Mouse (Mus musculus) thymus, postnatal 4 days (tissue): Measurements from ENCODE around the gene Efcab5.
"Not testable (repeated sequence)": the region's sequence is repeated elsewhere in the genome, so short reads cannot be mapped to it uniquely, and the experiment has no call there.

Experiments used
- DNase-seq: peaks from one replicate; pipeline ENCODE4 v3.0.0; 2021

Gene Efcab5

DNA sequence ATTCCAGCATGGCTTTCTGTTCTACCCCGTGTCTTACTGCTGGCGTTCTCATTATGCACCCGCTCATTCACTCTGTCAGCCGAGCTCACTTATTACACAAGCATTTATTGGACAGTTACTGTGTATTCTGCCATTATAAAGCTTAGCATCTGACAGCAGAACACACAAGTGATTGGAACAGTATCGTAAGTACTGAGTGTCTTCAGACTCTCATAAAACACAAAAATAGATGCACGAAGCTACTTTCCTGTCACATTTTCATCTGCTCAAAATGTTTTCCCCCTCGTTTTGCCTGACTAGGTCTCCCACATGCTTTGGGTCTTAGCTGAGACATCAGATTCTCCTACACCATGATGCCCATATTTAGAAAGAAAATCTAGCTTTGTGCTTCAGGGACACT lies 14.2 kb downstream of the Efcab5 start:
- DNase-seq: no peak

DNA sequence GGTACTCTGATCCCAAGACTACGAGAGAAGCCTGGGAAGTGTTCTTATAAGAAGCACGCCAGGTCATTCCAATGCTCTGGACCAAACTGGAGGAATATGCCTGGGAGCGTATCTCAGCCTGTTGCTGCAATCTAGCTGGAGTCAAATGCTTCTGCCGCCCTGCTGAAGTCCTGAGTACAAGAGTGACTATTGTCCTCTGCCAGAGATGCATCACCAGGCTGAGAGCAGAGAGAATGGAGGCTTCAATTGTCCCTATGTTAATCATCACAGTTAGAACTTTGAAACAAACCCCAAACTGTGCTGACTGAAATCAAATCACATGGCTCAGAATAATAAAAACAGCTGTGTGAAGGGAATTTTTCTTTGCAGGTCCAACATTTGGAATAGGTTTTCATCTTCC lies 15.0 kb downstream of the Efcab5 start:
- DNase-seq: no peak

- DNase-seq: no peak
Observed at GRCm38 (mm10) chr11:77160744-77161143, 28.0 kb downstream of the Efcab5 start.

DNA sequence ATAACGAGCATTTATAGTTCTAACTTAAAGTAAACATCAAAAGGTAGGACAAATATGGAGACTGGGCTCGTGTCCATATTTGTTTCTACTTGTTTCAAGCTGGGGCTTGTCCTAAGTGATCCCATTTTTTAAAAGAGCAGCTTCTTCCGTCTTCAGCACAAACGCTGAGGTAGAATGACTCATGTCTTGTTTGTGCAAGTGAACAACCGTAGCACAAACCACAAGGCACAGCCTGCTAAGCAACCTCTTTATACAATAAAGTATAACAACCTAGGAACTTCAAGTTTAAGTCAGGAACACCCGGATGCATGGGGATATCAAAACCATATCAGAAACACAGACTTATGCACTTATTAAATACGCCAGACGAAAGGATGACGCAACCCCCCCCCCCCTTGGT lies 28.4 kb downstream of the Efcab5 start:
- DNase-seq: no peak

- DNase-seq: no peak
Observed at GRCm38 (mm10) chr11:77154214-77154613, 34.6 kb downstream of the Efcab5 start.

DNA sequence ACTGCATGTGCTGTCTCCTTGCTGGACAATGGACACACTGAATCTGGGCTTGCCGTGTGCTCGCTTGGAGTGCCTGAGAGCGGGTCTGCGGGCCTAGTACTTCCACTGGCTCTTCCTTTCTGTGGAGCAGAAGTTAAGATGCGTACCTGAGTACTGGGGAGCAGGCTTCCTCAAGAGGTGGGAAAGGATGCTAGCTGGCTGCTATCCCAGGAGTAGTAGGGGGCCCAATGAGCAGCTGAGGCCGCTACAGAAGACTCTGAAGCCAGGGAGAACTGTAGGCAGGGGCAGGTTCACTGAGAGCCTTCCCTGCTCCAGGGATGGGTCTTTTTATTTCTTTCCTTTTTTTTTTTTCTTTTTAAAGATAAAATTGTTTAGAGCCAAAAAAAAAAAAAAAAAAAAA lies 38.0 kb downstream of the Efcab5 start:
- DNase-seq: no peak

GRCm38 (mm10) chr11:77149783-77150630 lies 38.8 kb downstream of the Efcab5 start:
- not testable (repeated sequence) for DNase-seq

GRCm38 (mm10) chr11:77148774-77149173 lies 40.0 kb downstream of the Efcab5 start:
- DNase-seq: no peak

DNA sequence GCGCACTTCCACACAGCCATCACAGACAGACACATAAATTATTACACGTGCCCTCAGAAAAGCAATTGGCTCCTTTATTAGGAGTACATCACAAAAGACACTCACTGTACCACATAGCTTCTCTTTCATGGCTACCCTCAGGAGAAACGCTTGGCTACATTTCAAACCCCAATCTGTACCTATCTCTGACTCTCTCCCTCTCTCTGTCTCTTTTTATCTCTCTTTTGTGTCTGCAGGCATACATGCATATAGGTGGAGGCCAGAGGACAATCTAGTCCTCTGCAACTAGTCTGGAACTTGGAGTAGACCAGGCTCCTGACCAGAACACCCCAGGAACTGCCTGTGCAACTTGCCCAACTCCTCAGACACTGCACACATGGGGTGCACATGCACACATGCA lies 41.0 kb downstream of the Efcab5 start:
- DNase-seq: no peak

GRCm38 (mm10) chr11:77145423-77145822 lies 43.3 kb downstream of the Efcab5 start:
- no peak for DNase-seq

DNA sequence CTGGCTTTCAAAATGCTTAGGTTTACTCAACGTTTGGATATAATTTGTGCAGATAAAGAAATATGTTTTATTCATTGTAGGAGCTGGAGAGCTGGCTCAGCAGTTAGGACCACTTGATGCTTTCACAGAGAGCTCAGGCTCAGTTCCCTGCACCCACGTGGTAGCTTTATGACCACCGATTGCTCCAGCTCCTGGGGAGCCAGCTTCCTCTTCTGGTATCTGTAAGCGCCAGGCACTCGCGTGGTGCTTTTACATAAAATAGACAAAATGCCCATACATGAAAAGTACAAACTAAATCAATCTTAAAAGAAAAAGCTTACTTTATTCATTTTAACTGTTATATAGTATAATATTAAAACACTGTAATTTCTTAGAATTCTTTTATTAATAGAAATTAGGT lies 46.8 kb downstream of the Efcab5 start:
- no peak for DNase-seq

DNA sequence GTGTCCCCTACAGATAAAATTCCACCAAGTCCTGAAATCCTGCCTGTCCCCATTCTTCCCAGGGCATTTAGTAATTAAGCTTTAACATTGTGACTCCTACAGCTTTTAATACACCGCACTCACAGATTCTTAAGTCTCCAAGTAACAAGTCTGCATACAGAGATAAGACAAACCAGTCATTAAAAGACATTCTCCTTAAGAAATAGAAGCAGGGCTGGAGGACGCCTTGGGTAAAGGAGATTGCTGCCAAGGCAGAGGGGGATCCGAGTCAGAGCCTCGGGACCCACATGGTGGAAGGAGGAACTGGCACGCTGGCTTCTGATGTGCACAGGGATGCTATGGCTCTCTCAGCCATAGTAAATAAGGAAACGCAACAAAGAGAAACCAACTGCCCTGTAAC lies 48.8 kb downstream of the Efcab5 start:
- DNase-seq: no peak

GRCm38 (mm10) chr11:77133450-77133849 lies 55.3 kb downstream of the Efcab5 start:
- no peak for DNase-seq

GRCm38 (mm10) chr11:77132580-77132979 lies 56.2 kb downstream of the Efcab5 start:
- DNase-seq: peak; percentile 75

GRCm38 (mm10) chr11:77128562-77128961 lies 60.2 kb downstream of the Efcab5 start:
- no peak for DNase-seq

GRCm38 (mm10) chr11:77111141-77111540 lies 77.6 kb downstream of the Efcab5 start:
- DNase-seq: no peak

DNA sequence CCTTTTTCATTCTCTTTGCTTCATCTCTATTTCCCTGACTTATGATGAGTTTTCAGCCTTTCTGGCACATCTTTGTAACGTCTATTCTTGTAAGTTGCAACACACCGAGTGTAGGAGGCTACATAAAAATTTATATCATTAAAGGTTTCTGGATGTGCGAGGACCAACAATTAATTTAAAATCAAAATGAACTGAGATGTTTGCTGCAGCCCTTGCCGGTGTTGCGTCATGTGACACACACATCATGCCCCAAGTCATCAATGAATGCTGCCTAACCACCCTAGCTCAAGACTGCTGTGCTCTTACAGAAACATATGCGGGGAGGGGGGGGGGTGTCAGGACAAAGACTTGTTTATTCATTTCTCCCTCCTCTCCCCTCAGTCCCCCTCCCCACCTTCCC lies 80.3 kb downstream of the Efcab5 start:
- no peak for DNase-seq

- DNase-seq: peak; percentile 32
Observed at GRCm38 (mm10) chr11:77107872-77108271, 80.9 kb downstream of the Efcab5 start.

- no peak for DNase-seq
Observed at GRCm38 (mm10) chr11:77106961-77107360, 81.8 kb downstream of the Efcab5 start.

DNA sequence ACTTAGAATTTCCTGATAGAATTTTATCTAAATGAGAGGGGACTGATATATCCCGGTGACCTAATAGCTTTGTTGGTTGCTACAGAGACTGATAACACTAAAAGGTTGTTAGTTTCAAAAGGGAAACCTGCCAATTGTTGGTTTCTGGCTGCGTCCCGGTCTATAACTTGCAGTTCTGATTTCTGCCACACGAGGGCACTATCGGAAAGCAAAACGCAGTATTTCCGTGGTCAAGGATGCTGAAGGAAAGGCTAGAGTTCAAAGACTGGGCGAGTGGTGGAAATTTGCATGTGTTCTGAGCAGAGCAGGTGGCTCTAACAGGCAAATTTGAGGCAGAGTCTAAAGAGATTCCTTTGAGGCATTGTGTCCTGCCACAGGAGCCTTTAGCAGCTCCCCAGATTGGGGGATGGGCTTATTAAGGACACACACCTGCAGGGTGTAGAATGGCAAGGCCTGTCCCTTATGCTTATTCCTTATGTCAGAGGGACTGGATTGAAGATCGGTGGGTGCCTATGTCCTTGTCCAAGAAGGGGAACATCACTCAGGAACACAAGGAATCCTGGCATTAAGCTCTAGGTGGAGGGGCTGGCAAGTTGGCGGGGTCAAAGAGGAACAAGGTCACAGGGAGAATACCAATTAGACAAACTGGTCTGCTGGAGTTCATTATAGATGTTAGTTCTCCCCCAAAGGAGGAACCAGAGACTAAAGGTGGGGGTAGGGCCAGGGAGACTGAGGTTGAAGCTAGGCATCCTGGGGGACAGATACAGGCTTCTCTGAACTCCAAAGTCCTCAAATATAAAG lies 88.4 kb downstream of the Efcab5 start:
- peak; percentile 86 for DNase-seq

DNA sequence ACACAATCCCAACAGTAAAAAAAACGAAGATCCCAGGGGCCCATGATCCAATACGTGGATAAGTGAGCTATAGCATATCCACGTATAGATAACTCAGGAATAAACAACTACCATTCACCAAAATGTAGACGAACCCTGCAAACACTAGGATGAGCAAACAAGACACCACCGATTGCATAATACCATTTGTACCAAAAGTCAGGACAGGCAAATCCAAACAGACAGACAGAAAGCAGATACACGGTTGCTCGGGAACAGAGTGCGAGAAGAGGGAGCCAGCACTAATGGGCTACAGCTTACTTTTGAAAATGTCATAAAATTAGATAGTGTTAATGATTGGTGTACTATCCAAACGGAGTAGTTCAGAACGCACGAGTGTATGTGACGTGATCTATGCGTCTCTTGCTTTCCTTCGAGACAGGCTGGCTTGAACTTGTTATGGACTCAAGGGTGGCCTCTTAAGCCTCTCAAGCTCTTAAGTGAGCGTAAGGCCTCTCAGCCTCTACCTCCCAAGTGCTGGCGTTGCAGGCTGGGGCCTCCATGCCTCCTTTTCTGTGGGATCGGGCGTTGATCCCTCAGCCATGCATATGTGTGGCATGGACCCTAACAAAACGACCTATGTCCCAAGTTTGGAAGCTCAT lies 90.3 kb downstream of the Efcab5 start:
- DNase-seq: no peak

DNA sequence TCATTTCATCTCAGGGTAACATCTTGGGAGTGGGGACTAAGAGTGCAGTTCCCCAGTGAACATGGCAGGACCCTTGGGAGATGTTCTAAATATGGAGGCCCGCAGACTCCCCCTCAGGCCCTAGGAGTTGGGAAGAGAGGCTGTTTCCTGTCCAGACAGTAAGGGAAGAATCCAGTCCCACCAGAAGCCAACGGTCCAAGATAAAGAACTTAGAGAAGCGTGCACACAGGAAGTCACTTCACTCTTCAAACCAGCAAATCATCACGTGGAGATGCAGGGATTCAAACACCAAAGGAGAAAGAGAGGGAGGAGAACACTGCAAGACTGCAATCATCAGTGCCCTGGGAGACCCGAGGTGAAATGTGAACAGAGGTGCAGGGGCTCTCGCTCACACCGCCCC lies 91.8 kb downstream of the Efcab5 start:
- no peak for DNase-seq

DNA sequence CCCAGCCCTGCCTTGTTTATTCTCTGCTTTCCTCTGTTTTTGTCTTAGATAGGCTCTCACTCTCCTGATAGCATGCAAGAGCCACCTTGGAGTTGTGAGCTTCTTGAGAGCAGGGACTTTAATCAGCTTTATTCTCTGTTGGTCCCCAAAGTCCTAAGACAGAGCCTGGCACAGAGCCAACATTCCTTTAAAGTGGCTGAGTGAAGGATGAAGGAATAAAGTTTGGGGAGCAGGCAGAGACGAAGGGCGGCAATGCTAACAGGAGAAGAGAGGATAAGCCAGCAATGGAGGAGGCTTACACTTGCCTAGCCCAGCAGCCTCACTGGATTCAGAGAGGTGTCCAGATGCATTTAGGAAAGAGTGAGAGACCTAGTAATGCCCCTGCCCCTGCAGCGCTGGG lies 92.2 kb downstream of the Efcab5 start:
- no peak for DNase-seq

DNA sequence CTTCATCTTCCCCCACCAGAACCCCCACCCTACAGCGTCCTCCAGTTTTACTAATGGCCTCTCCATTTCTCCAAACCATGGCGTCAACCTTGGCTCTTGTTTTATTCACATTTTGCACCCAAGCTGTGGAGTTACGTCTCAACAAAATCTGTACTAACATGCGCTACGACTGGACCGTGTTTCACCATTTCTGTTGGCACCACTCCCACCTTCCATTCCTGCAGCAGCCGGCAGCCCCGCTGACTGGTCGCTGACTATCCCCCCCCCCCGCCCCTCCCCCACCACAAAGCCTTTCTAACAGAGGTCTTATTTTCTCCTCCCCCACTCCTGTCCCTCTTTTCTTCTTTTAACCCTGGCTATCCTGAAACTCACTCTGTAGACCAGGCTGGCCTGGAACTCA lies 93.6 kb downstream of the Efcab5 start:
- DNase-seq: no peak
